Mouse (Mus musculus) heart, embryonic 13.5 days (tissue): Measurements from ENCODE around the gene Izumo1. TPM values are rescaled to one million over a fixed set of nuclear protein-coding genes. Genes with fewer than 3 reads are reported as not detected.

ENCODE experiments used
- ATAC-seq: fragments of 200-750 bp; cut with Nextera tagmentation; 2 replicates; pipeline ENCODE4 v1.8.0; 2017; ENCODE audit warnings: moderate TSS enrichment; ENCODE audit not compliant: insufficient number of reproducible peaks, low FRiP score, low TSS enrichment; ENCODE audit errors: extremely low read depth
- H3K27ac ChIP-seq: fragments of 300-500 bp; sonication (generic); replicated peaks from 2 replicates; pipeline ENCODE4 v1.5.1; 2015; ENCODE audit warnings: moderate library complexity, mild to moderate bottlenecking, inconsistent platforms
- H3K27me3 ChIP-seq: fragments of 300-500 bp; sonication (generic); replicated peaks from 2 replicates; pipeline ENCODE4 v1.6.1; 2015; ENCODE audit warnings: mild to moderate bottlenecking, inconsistent platforms
- H3K36me3 ChIP-seq: fragments of 300-500 bp; sonication (generic); 2 replicates; pipeline ENCODE4 v1.6.1; 2015; ENCODE audit warnings: mild to moderate bottlenecking, inconsistent platforms
- H3K4me1 ChIP-seq: fragments of 300-500 bp; sonication (generic); 2 replicates; pipeline ENCODE4 v1.6.1; 2015; ENCODE audit warnings: inconsistent platforms
- H3K4me2 ChIP-seq: fragments of 300-500 bp; sonication (generic); 2 replicates; pipeline ENCODE4 v1.6.1; 2015; ENCODE audit warnings: inconsistent platforms, mild to moderate bottlenecking, moderate library complexity
- H3K4me3 ChIP-seq: fragments of 300-500 bp; sonication (generic); 2 replicates; pipeline ENCODE4 v1.5.1; 2015; ENCODE audit warnings: moderate library complexity, mild to moderate bottlenecking, inconsistent platforms
- H3K9ac ChIP-seq: fragments of 300-500 bp; sonication (generic); 2 replicates; pipeline ENCODE4 v1.6.1; 2015; ENCODE audit warnings: inconsistent platforms, mild to moderate bottlenecking, moderate library complexity
- H3K9me3 ChIP-seq: fragments of 300-500 bp; sonication (generic); 2 replicates; pipeline ENCODE4 v1.6.1; 2016; ENCODE audit warnings: inconsistent platforms
- WGBS: fragments of 180-500 bp; shearing (Covaris S2); methylation state at CpG from one replicate; pipeline ENCODE4 v1.1.7; 2015; ENCODE audit warnings: mixed read lengths; 5-methylcytosine and 5-hydroxymethylcytosine counted together
- polyA plus RNA-seq: library from polyadenylated mRNA; unstranded; fragments of >200 nt; fragmentation: Nextera tagmentation; extraction: Ambion mirVana; gene quantifications from 2 replicates; pipeline ENCODE4 v1.2.1, GENCODE M21; 2015

Izumo1 gene
- polyA plus RNA-seq, 1 experiment from 2014 or later, result 0.11 TPM

- H3K27me3 ChIP-seq, result no peaks in the 10 kb centered on the region
- no peak for ATAC-seq
- no peaks in the 10 kb centered on the region for H3K9me3 ChIP-seq
- H3K4me3 ChIP-seq, result no peak overlapping the region
- H3K9ac ChIP-seq, result no peak overlapping the region
- H3K4me1 ChIP-seq, result peaks cover 13% of the 10 kb centered on the region; the same call in 1 of the 2 replicates
- 16% methylated on average over 10 of the region's 10 CpGs for WGBS
- H3K36me3 ChIP-seq, result peaks cover 2% of the 10 kb centered on the region; the same call in 1 of the 2 replicates
- no peak overlapping the region for H3K27ac ChIP-seq
- no peak overlapping the region for H3K4me2 ChIP-seq
Observed at GRCm38 (mm10) chr7:45593118-45593815, 28.3 kb upstream of the Izumo1 start.

- WGBS, result 82% methylated on average over 4 of the region's 4 CpGs
- Histone ChIP-seq H3K27me3 (no peaks in the 10 kb centered on the region), H3K4me3 (no peak overlapping the region), H3K4me1 (peaks cover 13% of the 10 kb centered on the region), H3K9ac (no peak overlapping the region), H3K9me3 (no peaks in the 10 kb centered on the region), H3K4me2 (no peak overlapping the region), H3K27ac (no peak overlapping the region), H3K36me3 (no peaks in the 10 kb centered on the region)
- ATAC-seq, result no peak
Observed at GRCm38 (mm10) chr7:45595176-45595575, 26.4 kb upstream of the Izumo1 start.

GRCm38 (mm10) chr7:45596107-45596506 lies 25.5 kb upstream of the Izumo1 start:
- H3K4me1 ChIP-seq, result peaks cover 13% of the 10 kb centered on the region
- WGBS, result 53% methylated on average over 1 of the region's 1 CpGs
- H3K4me3 ChIP-seq, result no peak overlapping the region
- H3K9me3 ChIP-seq, result no peaks in the 10 kb centered on the region
- no peak overlapping the region for H3K9ac ChIP-seq
- no peak overlapping the region for H3K4me2 ChIP-seq
- no peaks in the 10 kb centered on the region for H3K27me3 ChIP-seq
- no peaks in the 10 kb centered on the region for H3K36me3 ChIP-seq
- no peak for ATAC-seq
- no peak overlapping the region for H3K27ac ChIP-seq

DNA sequence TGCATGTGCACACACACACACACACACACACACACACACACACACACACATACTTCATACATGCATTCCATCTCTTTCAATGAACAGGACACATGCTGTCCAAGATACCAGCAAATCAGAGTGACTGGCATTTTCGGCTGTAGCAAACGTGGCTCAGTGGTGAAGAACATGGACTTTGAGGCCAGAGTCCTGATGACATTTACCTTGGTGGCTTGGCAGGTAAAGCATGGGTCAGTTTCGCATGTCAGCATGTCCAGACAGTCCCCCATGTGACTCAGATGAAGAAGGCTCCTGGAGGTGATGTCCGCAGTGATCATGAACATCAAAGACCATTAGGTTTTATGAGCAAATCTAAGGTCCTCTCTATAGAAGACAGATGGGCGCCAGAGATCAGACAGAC lies 24.6 kb upstream of the Izumo1 start:
- 80% methylated on average over 5 of the region's 5 CpGs for WGBS
- H3K9me3 ChIP-seq, result no peaks in the 10 kb centered on the region
- no peak overlapping the region for H3K27ac ChIP-seq
- H3K4me1 ChIP-seq, result peaks cover 13% of the 10 kb centered on the region
- no peaks in the 10 kb centered on the region for H3K36me3 ChIP-seq
- H3K27me3 ChIP-seq, result no peaks in the 10 kb centered on the region
- H3K4me2 ChIP-seq, result no peak overlapping the region
- H3K4me3 ChIP-seq, result no peak overlapping the region
- H3K9ac ChIP-seq, result no peak overlapping the region
- ATAC-seq, result no peak

DNA sequence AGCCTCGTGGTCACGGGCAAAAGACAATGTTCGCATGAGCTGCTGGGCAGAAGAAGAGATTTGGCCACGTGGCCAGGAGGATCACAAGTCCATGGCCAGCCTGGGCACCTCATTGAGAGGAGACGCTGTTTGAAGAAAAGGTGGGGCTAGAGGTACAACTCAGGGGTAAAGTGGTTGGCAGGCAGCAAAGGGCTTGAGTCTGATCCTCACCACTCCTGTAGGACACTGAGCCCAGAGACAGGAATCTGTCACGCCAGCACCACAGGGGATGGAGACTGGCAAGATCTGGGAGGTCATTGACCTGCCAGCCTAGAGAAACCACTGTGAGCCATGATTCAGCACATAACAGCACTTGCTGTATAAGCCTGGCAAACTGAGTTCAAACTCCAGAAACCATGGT lies 24.1 kb upstream of the Izumo1 start:
- WGBS, result 90% methylated on average over 6 of the region's 6 CpGs
- ATAC-seq, result no peak
- Histone ChIP-seq H3K4me1 (peaks cover 13% of the 10 kb centered on the region), H3K9ac (no peak overlapping the region), H3K9me3 (no peaks in the 10 kb centered on the region), H3K27me3 (no peaks in the 10 kb centered on the region), H3K4me2 (no peak overlapping the region), H3K4me3 (no peak overlapping the region), H3K36me3 (no peaks in the 10 kb centered on the region), H3K27ac (no peak overlapping the region)

GRCm38 (mm10) chr7:45598960-45599879 lies 22.4 kb upstream of the Izumo1 start:
- 35% methylated on average over 18 of the region's 18 CpGs for WGBS
- Histone ChIP-seq H3K4me1 (peaks cover 13% of the 10 kb centered on the region), H3K36me3 (no peaks in the 10 kb centered on the region), H3K27me3 (no peaks in the 10 kb centered on the region), H3K4me2 (peak overlapping the region; percentile 39), H3K4me3 (no peak overlapping the region), H3K9me3 (no peaks in the 10 kb centered on the region), H3K27ac (no peak overlapping the region), H3K9ac (no peak overlapping the region)
- ATAC-seq, result no peak

DNA sequence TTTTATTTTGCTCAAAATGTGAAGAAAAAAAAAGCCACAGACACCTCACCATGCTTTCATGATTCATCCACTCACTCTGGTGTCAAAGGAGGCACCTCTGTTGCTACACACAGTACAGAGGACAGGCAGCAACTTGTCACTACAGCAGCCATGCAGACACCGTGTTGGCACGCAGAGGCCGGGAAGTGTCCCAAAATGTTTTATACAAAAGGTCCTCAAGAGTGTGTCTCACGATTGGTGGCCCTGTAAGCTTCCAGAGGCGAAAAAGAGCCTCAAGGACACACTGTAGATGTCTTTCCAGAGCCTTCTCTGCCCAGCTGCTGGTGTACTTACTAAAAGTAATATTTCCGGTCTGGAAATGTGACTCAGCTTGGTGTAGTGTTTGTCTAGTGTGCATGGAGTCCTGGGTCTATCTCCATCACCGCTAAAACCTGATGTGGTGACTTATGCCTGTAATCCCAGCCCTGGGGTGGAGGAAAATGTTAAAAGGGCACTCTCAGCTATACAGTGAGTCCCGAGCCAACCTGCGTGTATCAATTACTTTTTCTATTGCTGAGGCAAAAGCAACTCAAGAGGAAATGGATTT lies 15.8 kb upstream of the Izumo1 start:
- Histone ChIP-seq H3K36me3 (no peaks in the 10 kb centered on the region), H3K9me3 (no peaks in the 10 kb centered on the region), H3K27me3 (no peaks in the 10 kb centered on the region), H3K4me2 (no peak overlapping the region), H3K4me3 (no peak overlapping the region), H3K27ac (no peak overlapping the region), H3K9ac (no peak overlapping the region), H3K4me1 (no peaks in the 10 kb centered on the region)
- 74% methylated on average over 9 of the region's 9 CpGs for WGBS
- ATAC-seq, result no peak

- Histone ChIP-seq H3K9ac (no peak overlapping the region), H3K36me3 (no peaks in the 10 kb centered on the region), H3K4me2 (no peak overlapping the region), H3K9me3 (no peaks in the 10 kb centered on the region), H3K27me3 (peaks cover 1% of the 10 kb centered on the region; the same call in 1 of the 2 replicates), H3K27ac (no peak overlapping the region), H3K4me3 (no peak overlapping the region), H3K4me1 (no peaks in the 10 kb centered on the region)
- WGBS, result 73% methylated on average over 1 of the region's 1 CpGs
- ATAC-seq, result no peak
Observed at GRCm38 (mm10) chr7:45609511-45609910, 12.1 kb upstream of the Izumo1 start.

GRCm38 (mm10) chr7:45616277-45616676 lies 5.3 kb upstream of the Izumo1 start:
- H3K4me1 ChIP-seq, result peaks cover 11% of the 10 kb centered on the region
- WGBS, result 18% methylated on average over 6 of the region's 6 CpGs
- no peak overlapping the region for H3K4me2 ChIP-seq
- no peak for ATAC-seq
- H3K9ac ChIP-seq, result no peak overlapping the region
- H3K27me3 ChIP-seq, result peaks cover 58% of the 10 kb centered on the region
- no peak overlapping the region for H3K4me3 ChIP-seq
- H3K36me3 ChIP-seq, result no peaks in the 10 kb centered on the region
- H3K9me3 ChIP-seq, result no peaks in the 10 kb centered on the region
- H3K27ac ChIP-seq, result no peak overlapping the region

DNA sequence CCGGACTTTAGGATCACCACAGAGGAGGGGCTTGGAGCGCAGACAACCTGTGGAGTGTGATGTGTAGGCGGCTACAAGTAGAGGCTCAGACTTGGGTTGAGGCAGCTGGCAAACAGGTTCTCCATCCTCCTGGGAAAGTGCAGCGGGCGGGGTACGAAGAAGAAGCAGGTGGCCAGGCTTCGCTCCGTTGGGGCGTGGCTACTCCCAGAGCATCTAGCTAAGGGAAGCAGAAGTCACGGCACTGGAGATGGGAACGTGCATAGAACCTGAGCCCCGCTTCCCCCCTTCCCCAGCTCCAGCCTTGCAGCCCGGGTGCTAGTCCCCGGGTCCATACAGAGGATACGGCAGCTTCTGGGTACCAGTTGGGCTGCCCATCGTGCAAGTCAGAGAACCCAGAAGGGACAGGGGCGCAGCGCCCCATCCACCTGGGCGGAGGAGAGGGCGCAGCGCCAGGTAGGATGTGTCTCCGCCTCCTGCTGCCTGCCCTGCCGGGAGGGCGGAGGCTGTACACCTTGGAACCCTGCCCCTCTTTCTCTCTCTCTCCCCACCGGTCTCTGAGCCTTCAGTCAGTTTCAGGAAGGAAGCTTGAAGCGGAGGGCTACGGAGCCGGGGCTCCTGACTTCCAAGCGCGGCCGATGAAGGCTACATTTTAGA lies 4.4 kb upstream of the Izumo1 start, which contains the start of gene Fut1:
Fut1 (plus strand) TSS at position 248 of the 654 bp plus-strand sequence.
- Histone ChIP-seq H3K9ac (no peak within 1 kb of the TSS; the same call in 1 of the 2 replicates), H3K4me3 (peak within 1 kb of the TSS; percentile 13), H3K36me3 (no peaks in the 10 kb centered on the region), H3K9me3 (no peaks in the 10 kb centered on the region), H3K27me3 (peaks cover 58% of the 10 kb centered on the region), H3K4me2 (peak within 1 kb of the TSS; percentile 46), H3K4me1 (peaks cover 16% of the 10 kb centered on the region), H3K27ac (no peak within 1 kb of the TSS)
- 8% methylated on average over 31 of the region's 31 CpGs for WGBS
- ATAC-seq, result no peak

GRCm38 (mm10) chr7:45618316-45618715 lies 3.3 kb upstream of the Izumo1 start:
- Histone ChIP-seq H3K9me3 (no peaks in the 10 kb centered on the region), H3K9ac (no peak overlapping the region), H3K36me3 (no peaks in the 10 kb centered on the region), H3K4me3 (no peak overlapping the region), H3K4me1 (peaks cover 16% of the 10 kb centered on the region), H3K27ac (no peak overlapping the region), H3K27me3 (peaks cover 62% of the 10 kb centered on the region), H3K4me2 (no peak overlapping the region)
- no peak for ATAC-seq
- 69% methylated on average over 5 of the region's 5 CpGs for WGBS
